Mouse (Mus musculus): ENCODE measurements around the gene Ppp1r3f. TPM values are rescaled to one million over a fixed set of nuclear protein-coding genes. Genes with fewer than 3 reads are reported as not detected.

Ppp1r3f gene
- total RNA-seq, 1 experiment, result 1.7 TPM

- H3K36me3 ChIP-seq (ENCODE audit: control insufficient read depth, insufficient read depth, low read length, poor library complexity, severe bottlenecking), result no peaks in the 10 kb centered on the region
- no peak overlapping the region for H3K27ac ChIP-seq (ENCODE audit: insufficient read depth, low read depth, low read length, poor library complexity, severe bottlenecking)
- no peak for TF ChIP-seq HCFC1 (IDR thresholded peaks at IDR 0.05; ENCODE audit: borderline replicate concordance, insufficient read depth, low read length)
- no peak for TF ChIP-seq ZC3H11A (IDR thresholded peaks at IDR 0.05; ENCODE audit: borderline replicate concordance, low read depth, low read length)
- no peak for TF ChIP-seq ZNF384 (IDR thresholded peaks at IDR 0.05; ENCODE audit: low read depth, low read length)
- TF ChIP-seq CHD2 (IDR thresholded peaks at IDR 0.05; ENCODE audit: low read depth, low read length), result no peak
- no peak overlapping the region for H3K4me3 ChIP-seq (ENCODE audit: insufficient read depth in 1 of 2, low read depth in 1 of 2, low read length in 2 of 2, poor library complexity in 1 of 2, severe bottlenecking in 1 of 2)
- H3K9me3 ChIP-seq (ENCODE audit: control insufficient read depth, insufficient read depth, low read depth, low read length), result no peaks in the 10 kb centered on the region
- in situ Hi-C loops (cut with MboI; ENCODE audit: low sequenced_read_pairs in 2 of 2, unreplicated experiment in 2 of 2), result loop anchor here in 1 of 2 experiments (25.0 kb wide), 1 partner anchor 105 kb away; no protein-coding TSS in a partner anchor
- peaks cover 0 to 9% of the 10 kb centered on the region in 2 experiments; a peak in 1 of 4 replicates for H3K4me1 ChIP-seq (ENCODE audit: control insufficient read depth in 2 of 2, insufficient read depth in 2 of 2, low read length in 2 of 2, poor library complexity in 1 of 2)
- H3K9ac ChIP-seq (ENCODE audit: insufficient read depth, low read depth, low read length, poor library complexity, severe bottlenecking), result no peak overlapping the region
- no peak for DNase-seq (ENCODE audit: low read depth, low spot score)
These were observed 6.6 kb downstream of the Ppp1r3f start for GRCm38 (mm10) chrX:7567491-7567890.

- no peak for TF ChIP-seq HCFC1 (IDR thresholded peaks at IDR 0.05; ENCODE audit: borderline replicate concordance, insufficient read depth, low read length)
- no peak for TF ChIP-seq ZC3H11A (IDR thresholded peaks at IDR 0.05; ENCODE audit: borderline replicate concordance, low read depth, low read length)
- no peak for TF ChIP-seq MAFK (IDR thresholded peaks at IDR 0.05; ENCODE audit: insufficient read depth, low read depth, low read length)
- TF ChIP-seq CHD2 (IDR thresholded peaks at IDR 0.05; ENCODE audit: low read depth, low read length), result no peak
- no peak for TF ChIP-seq ZNF384 (IDR thresholded peaks at IDR 0.05; ENCODE audit: low read depth, low read length)
- DNase-seq (ENCODE audit: low read depth, low spot score), result no peak
- in situ Hi-C loops (cut with MboI; ENCODE audit: low sequenced_read_pairs in 2 of 2, unreplicated experiment in 2 of 2), result loop anchor here in 1 of 2 experiments (25.0 kb wide), 1 partner anchor 104 kb away; no protein-coding TSS in a partner anchor
- no peaks in the 10 kb centered on the region for H3K36me3 ChIP-seq (ENCODE audit: control insufficient read depth, insufficient read depth, low read length, poor library complexity, severe bottlenecking)
- no peak overlapping the region for H3K27ac ChIP-seq (ENCODE audit: insufficient read depth, low read depth, low read length, poor library complexity, severe bottlenecking)
- H3K4me1 ChIP-seq (ENCODE audit: control insufficient read depth in 2 of 2, insufficient read depth in 2 of 2, low read length in 2 of 2, poor library complexity in 1 of 2), result peaks cover 0 to 2% of the 10 kb centered on the region in 2 experiments; a peak in 1 of 4 replicates
- no peaks in the 10 kb centered on the region for H3K9me3 ChIP-seq (ENCODE audit: control insufficient read depth, insufficient read depth, low read depth, low read length)
- no peak overlapping the region for H3K9ac ChIP-seq (ENCODE audit: insufficient read depth, low read depth, low read length, poor library complexity, severe bottlenecking)
- H3K4me3 ChIP-seq (ENCODE audit: insufficient read depth in 1 of 2, low read depth in 1 of 2, low read length in 2 of 2, poor library complexity in 1 of 2, severe bottlenecking in 1 of 2), result no peak overlapping the region
These were observed 7.7 kb downstream of the Ppp1r3f start for GRCm38 (mm10) chrX:7566352-7566751.

DNA sequence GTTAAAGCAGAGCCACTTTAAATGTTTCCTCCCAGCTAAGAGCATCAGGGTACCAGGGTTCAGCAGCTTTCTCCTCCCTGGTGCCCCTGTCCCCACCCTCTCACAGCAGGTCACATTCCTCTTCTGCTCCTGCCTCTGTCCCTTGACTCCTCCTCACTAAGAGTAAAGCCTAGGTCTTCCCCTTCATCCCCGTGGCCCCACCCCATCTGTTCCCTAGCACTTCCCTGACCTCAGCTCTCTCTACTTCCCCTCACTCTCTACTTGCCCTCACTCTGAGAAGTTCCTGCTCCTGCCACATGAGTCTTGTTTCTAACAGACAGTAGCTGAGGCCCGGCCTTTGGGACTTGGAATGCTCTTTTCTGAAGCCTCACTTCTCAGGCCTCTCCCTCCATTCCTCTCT lies 11.0 kb downstream of the Ppp1r3f start:
- Histone ChIP-seq H3K9me3 (ENCODE audit: control insufficient read depth, insufficient read depth, low read depth, low read length) (no peaks in the 10 kb centered on the region), H3K4me1 (ENCODE audit: control insufficient read depth in 2 of 2, insufficient read depth in 2 of 2, low read length in 2 of 2, poor library complexity in 1 of 2) (peaks cover 0 to 2% of the 10 kb centered on the region in 2 experiments; a peak in 1 of 4 replicates), H3K4me3 (ENCODE audit: insufficient read depth in 1 of 2, low read depth in 1 of 2, low read length in 2 of 2, poor library complexity in 1 of 2, severe bottlenecking in 1 of 2) (no peak overlapping the region), H3K9ac (ENCODE audit: insufficient read depth, low read depth, low read length, poor library complexity, severe bottlenecking) (no peak overlapping the region), H3K27ac (ENCODE audit: insufficient read depth, low read depth, low read length, poor library complexity, severe bottlenecking) (no peak overlapping the region), H3K36me3 (ENCODE audit: control insufficient read depth, insufficient read depth, low read length, poor library complexity, severe bottlenecking) (no peaks in the 10 kb centered on the region)
- no peak for DNase-seq (ENCODE audit: low read depth, low spot score)
- in situ Hi-C loops (cut with MboI; ENCODE audit: low sequenced_read_pairs in 2 of 2, unreplicated experiment in 2 of 2), result loop anchor here in 1 of 2 experiments (25.0 kb wide), 1 partner anchor 101 kb away; no protein-coding TSS in a partner anchor
- no peak for TF ChIP-seq ZC3H11A (IDR thresholded peaks at IDR 0.05; ENCODE audit: borderline replicate concordance, low read depth, low read length)
- no peak for TF ChIP-seq HCFC1 (IDR thresholded peaks at IDR 0.05; ENCODE audit: borderline replicate concordance, insufficient read depth, low read length)
- no peak for TF ChIP-seq CHD2 (IDR thresholded peaks at IDR 0.05; ENCODE audit: low read depth, low read length)
- TF ChIP-seq MAFK (IDR thresholded peaks at IDR 0.05; ENCODE audit: insufficient read depth, low read depth, low read length), result no peak
- TF ChIP-seq ZNF384 (IDR thresholded peaks at IDR 0.05; ENCODE audit: low read depth, low read length), result no peak

- no peak overlapping the region for H3K27ac ChIP-seq (ENCODE audit: insufficient read depth, low read depth, low read length, poor library complexity, severe bottlenecking)
- H3K4me3 ChIP-seq (ENCODE audit: insufficient read depth in 1 of 2, low read depth in 1 of 2, low read length in 2 of 2, poor library complexity in 1 of 2, severe bottlenecking in 1 of 2), result no peak overlapping the region
- DNase-seq (ENCODE audit: low read depth, low spot score), result no peak
- no peaks in the 10 kb centered on the region for H3K9me3 ChIP-seq (ENCODE audit: control insufficient read depth, insufficient read depth, low read depth, low read length)
- in situ Hi-C loops (cut with MboI; ENCODE audit: low sequenced_read_pairs in 2 of 2, unreplicated experiment in 2 of 2), result loop anchor here in 1 of 2 experiments (25.0 kb wide), 1 partner anchor 91 kb away; no protein-coding TSS in a partner anchor
- TF ChIP-seq MAFK (IDR thresholded peaks at IDR 0.05; ENCODE audit: insufficient read depth, low read depth, low read length) (no peak), HCFC1 (IDR thresholded peaks at IDR 0.05; ENCODE audit: borderline replicate concordance, insufficient read depth, low read length) (no peak), ZC3H11A (IDR thresholded peaks at IDR 0.05; ENCODE audit: borderline replicate concordance, low read depth, low read length) (no peak), ZNF384 (IDR thresholded peaks at IDR 0.05; ENCODE audit: low read depth, low read length) (no peak), CHD2 (IDR thresholded peaks at IDR 0.05; ENCODE audit: low read depth, low read length) (no peak)
- no peak overlapping the region for H3K9ac ChIP-seq (ENCODE audit: insufficient read depth, low read depth, low read length, poor library complexity, severe bottlenecking)
- H3K4me1 ChIP-seq (ENCODE audit: control insufficient read depth in 2 of 2, insufficient read depth in 2 of 2, low read length in 2 of 2, poor library complexity in 1 of 2), result no peaks in the 10 kb centered on the region
- H3K36me3 ChIP-seq (ENCODE audit: control insufficient read depth, insufficient read depth, low read length, poor library complexity, severe bottlenecking), result no peaks in the 10 kb centered on the region
These were observed 20.6 kb downstream of the Ppp1r3f start for GRCm38 (mm10) chrX:7553474-7553873.

All from ES-E14 (cell line).